Mouse (Mus musculus): ENCODE data around the gene Palm2.

- no peak for TF ChIP-seq GATA1 (IDR thresholded peaks at IDR 0.05; ENCODE audit: borderline replicate concordance, low read length)
- no peak for TF ChIP-seq FLI1 (IDR thresholded peaks at IDR 0.05; ENCODE audit: low read length)
These were observed 116.2 kb downstream of the Palm2 start for GRCm38 (mm10) chr4:57550216-57550615.
